Mouse (Mus musculus) spleen, postnatal 10 days (tissue): ENCODE measurements around the gene Cdk5rap3.

Source experiments
- DNase-seq, 2 experiments: peaks; one replicate each; pipeline ENCODE4 v3.0.0; 2021 to 2022; ENCODE audit warnings: low spot score in 2 of 2

The Cdk5rap3 gene

GRCm38 (mm10) chr11:96916044-96916884 lies at the start of gene Cdk5rap3:
TSS of gene Cdk5rap3 (minus strand) at chr11:96916496.
- peak; percentile 100 for DNase-seq

GRCm38 (mm10) chr11:96963580-96963979 lies 47.3 kb upstream of the Cdk5rap3 start:
- DNase-seq = peak; percentile 90 to 95

DNA sequence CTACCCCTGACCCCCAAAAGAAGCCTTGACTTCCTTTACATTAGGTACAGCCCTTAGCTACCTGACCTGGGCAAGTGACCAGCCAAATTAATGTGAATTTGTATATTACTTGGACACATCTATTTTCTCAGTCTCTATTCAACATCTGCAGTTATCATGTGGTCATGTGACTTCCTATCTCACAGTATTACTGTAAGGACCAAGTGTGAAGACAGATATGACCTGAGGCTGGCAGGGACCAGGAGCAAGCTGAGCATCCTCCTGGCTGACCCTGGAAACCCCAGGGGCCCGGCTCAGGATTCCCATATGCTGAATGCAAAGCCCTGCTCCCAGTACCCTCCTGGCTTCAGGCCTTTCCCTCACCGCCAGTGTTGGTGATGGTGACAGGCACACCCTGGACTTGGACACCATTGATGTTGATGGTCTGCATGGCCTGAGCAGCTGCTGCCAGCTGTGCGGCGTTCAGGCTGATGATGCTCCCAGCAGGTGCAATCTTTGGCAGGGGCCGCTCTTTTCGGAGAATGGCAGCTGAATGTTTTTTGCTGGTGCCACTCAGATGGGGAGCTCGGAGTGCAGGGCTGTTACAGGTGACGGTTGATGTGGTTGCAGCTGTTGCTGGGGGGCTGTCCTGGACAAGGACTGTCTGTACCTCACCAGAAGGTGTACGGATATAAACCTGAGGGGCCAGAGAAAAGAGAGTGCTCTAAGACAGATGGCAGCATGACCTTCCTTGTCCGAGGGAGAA lies 40.9 kb upstream of the Cdk5rap3 start:
- no peak for DNase-seq

- peak; percentile 29 to 64 for DNase-seq
Measured at GRCm38 (mm10) chr11:96956009-96956724, 39.9 kb upstream of the Cdk5rap3 start.

DNA sequence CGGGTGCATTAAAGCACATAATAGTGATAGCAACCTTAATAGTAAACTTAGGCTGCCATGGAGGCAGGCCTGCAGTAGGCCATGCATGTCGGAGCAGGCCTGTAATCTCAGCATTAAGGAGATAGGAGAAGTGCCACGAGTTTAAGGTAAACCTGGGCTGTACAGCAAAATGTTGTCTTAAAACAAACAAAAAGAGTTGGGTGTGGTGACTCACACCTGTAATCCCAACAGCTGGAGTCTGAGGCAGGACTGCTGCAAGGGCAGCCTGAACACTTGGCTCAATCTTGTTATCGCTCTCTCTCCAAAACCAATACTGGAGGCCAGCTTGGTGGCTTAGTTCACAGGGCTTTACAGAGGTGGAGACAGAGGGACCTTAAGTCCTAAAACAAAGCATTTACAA lies 38.8 kb upstream of the Cdk5rap3 start:
- DNase-seq = no peak

- no peak for DNase-seq
Measured at GRCm38 (mm10) chr11:96952896-96953295, 36.6 kb upstream of the Cdk5rap3 start.

DNA sequence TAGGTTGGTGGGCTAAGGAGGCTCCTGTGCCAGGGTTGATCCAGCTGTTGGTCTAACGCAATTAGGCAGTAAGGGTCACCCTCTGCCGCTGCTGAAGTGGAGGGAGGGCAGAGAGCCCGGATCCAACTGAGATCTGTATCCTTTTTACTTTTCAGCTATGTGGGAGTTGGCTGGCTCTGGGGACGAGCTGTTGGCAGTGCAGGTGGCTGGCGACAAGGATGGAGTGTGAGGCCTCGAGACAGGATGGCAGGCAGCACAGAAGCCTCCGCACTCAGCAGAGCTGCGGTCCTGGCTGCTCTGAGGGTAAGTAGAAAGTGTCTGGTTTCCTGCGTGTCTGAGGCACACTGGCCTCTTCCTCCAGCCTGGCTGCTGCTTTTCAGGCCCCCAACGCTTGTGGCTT lies 36.1 kb upstream of the Cdk5rap3 start:
- no peak for DNase-seq

DNA sequence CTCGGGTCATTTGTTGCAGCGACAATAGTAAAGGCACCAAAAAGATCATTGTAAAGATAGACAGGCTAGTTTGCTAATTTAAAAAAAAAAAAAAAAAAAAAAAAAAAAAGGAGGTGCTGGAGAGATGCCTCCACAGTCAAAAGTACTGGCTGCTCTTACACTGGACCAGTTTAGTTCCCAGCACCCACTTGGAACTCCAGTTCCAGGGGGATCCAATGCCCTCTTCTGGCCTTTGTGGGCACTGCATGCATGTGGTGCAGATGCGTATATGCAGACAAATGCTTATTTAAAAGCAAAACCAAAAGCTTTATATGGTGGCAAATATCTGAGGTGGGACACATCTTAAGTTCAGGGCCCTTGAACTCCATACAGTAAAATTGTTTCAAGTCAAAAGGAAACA lies 34.5 kb upstream of the Cdk5rap3 start:
- peak in 1 of 2 experiments; percentile 53 for DNase-seq

GRCm38 (mm10) chr11:96947849-96948248 lies 31.6 kb upstream of the Cdk5rap3 start:
- DNase-seq = peak; percentile 60 to 62

GRCm38 (mm10) chr11:96946498-96946897 lies 30.2 kb upstream of the Cdk5rap3 start:
- no peak for DNase-seq

DNA sequence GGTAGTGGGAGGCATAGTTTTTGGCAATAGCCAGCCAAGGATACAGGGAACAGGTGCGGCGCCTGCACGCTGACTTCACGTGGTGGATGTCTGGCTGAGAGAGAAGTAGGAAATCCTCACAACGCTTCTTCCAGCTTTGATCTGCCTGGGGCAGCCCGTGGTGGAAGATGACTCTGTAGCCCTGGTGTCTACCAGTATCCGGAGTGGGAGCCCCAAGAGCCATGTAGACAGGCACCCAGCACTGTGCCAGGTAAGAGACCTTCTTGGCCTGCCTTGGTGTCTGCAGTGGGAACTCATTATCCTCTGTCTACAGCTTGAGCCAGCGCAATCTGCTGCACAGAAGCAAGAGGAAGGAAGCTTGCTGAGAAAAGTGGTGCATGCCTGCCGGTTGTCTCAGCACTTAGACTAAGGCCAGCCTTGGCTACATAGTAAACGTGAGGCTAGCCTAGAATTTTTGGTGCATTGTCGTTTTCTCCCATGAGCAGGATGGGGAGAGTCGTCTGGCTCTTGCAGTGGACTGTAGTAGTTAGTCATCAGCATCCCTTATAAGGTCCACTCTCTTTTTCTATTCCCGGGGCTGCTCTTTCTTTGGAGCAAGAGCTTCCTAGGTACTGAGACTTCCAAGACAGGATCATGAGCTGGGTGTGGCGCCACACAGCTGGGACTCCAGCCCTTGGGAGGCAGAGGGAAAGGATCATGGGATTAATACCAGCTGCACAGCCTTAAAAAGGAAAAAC lies 28.7 kb upstream of the Cdk5rap3 start:
- peak in 1 of 2 experiments; percentile 41 for DNase-seq

DNA sequence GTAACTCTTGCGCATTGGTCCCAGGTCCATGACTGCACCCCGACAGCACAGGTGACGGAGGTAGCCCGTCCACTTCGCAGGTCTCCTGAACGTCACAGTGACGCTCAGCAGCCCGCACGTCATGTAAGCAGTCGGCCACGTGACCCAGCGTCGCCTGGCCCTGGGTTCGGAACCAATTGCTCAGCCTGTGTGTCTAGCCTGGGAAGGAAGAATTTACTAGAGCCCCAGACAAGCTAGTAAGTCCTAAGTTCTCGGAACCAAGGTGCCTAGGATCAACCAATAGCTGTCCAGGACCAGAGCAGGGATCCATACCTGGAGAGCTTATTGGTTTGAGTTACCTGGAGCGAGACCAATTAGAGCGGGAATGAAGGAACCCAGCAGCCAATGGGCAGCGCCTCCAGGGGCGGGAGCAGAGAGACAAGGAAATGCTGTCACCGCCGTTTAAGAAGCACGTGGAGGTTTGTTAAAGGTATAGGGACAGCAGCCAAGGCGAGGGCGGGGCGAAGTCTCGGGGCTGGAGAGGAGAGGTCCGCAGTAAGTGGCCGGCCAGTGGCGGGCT lies 27.5 kb upstream of the Cdk5rap3 start, which contains the start of gene Pnpo:
Gene Pnpo (minus strand): TSS at position 241 of the 559 bp plus-strand sequence.
- DNase-seq = peak; percentile 84 to 92

DNA sequence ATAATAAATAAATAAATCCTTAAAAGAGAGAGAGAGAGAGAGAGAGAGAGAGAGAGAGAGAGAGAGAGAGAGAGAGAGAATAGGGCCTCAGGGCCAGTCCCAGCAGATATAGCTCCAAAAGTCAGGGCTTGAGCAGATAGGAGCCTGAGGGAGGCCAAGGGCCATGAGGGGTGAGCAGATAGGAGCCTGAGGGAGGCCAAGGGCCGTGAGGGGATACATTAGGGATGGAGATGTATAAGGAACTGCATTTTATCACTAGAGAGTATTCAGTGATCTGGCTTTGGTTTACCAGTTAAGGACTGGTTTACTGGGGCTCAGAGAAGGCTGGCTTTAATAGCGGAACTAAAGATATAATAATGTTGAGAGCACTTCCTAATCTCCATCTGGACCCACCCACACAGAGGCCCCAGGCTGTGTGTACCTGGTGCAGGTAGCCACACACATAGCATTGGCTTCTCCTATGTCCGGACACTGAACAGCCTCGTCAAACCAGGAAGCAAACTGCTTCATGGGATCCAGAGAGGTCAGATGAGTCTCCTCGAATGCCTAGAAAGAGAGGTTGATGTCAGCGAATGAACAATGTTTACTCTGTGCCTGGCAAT lies 25.8 kb upstream of the Cdk5rap3 start:
- peak; percentile 44 to 62 for DNase-seq

- DNase-seq = peak; percentile 61 to 73
Measured at GRCm38 (mm10) chr11:96940578-96941465, 24.5 kb upstream of the Cdk5rap3 start.

DNA sequence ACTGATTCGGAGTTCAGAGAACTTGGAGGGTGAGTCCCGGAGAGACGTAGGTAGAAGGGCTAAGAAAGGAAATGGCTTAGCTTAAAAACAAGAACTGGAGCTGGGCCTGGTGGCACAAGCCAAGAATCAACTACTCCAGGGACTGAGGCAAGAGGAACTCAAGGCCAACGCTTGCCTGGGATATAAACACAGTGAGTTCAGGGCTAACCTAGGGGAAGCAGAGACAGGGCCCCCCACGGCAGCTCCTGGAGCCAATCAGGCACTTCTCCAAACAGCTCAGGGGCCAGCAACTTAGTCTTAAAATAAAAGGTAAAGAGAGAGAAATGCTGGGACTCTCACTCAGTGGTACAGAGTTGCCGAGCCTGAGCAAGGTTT lies 22.1 kb upstream of the Cdk5rap3 start:
- DNase-seq = no peak

- DNase-seq = peak; percentile 66 to 77
Measured at GRCm38 (mm10) chr11:96937549-96938425, 21.5 kb upstream of the Cdk5rap3 start.

- no peak for DNase-seq
Measured at GRCm38 (mm10) chr11:96935872-96936650, 19.8 kb upstream of the Cdk5rap3 start.

- peak; percentile 37 to 75 for DNase-seq
Measured at GRCm38 (mm10) chr11:96934921-96935356, 18.6 kb upstream of the Cdk5rap3 start.
